Mouse (Mus musculus): ENCODE data around the gene Slc12a7. TPM values are rescaled to one million over a fixed set of nuclear protein-coding genes. Genes with fewer than 3 reads are reported as not detected.
A peak's percentile ranks its signal among the peaks of the same experiment; 100 is the strongest.
"Not testable (repeated sequence)": the region's sequence is repeated elsewhere in the genome, so short reads cannot be mapped to it uniquely, and the experiment has no call there.

Gene Slc12a7
- polyA plus RNA-seq, 1 experiment from 2014 or later, result 25.3 TPM

- Histone ChIP-seq H3K27ac (no peak overlapping the region), H3K9ac (no peak overlapping the region), H3K4me3 (replicated peaks) (no peak overlapping the region), H3K36me3 (no peaks in the 10 kb centered on the region), H3K27me3 (replicated peaks) (no peaks in the 10 kb centered on the region), H3K4me2 (replicated peaks) (no peak overlapping the region), H3K9me3 (no peaks in the 10 kb centered on the region), H3K4me1 (replicated peaks) (peaks cover under 1% of the 10 kb centered on the region; the same call in 1 of the 2 replicates)
- 36% methylated on average over 8 of the region's 8 CpGs for WGBS
- ATAC-seq, result peak; percentile 36; the same call in 1 of the 2 replicates
Measured at GRCm38 (mm10) chr13:73723081-73723668, 9.7 kb upstream of the Slc12a7 start.

DNA sequence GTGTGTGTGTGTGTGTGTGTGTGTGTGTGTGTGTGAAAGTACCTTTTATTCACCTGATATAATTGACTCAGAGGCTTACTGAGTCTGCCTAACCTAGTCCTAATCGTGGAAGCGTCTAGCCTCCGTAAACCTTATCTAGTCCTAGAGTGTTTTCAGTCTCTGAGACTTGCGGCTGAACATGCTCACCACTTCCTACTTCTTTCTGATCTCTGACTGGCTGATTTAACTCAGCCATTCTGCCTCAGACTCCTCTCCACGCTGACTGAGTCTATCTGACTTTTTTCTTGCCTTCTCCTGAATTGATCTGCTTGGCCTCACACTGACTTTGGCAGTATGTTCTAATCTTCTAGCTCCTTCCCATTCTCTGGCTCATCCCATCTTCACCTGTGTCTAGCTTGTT is 7.6 kb upstream of the Slc12a7 start:
- no peak overlapping the region for H3K4me2 ChIP-seq (replicated peaks)

DNA sequence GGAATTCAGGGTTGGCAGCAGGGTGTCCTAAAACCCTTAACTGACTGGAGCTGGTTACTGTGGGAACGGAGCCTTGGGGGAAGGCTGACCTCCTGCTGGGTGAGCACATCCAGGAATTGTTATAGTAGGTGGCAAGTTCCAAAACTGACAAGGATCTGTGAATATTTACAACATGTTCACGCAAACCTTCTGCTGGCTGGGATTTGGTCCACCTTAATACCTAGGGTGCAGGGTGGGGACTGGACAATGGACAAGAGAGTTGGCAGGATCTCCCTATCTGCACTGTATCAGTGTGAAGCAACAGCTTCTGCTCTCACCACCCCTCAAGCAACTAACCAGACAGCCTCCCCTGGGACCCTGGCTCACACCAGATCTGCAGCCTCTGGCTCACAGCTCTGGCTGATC is 5.3 kb upstream of the Slc12a7 start:
- H3K27ac ChIP-seq, result peak overlapping the region; percentile 13; the same call in 1 of the 2 replicates
- WGBS, result 48% methylated on average over 2 of the region's 2 CpGs
- no peak for ATAC-seq

More for the DNA sequence above, 7.6 kb upstream of the Slc12a7 start:
- Histone ChIP-seq H3K9ac (no peak overlapping the region), H3K27me3 (replicated peaks) (no peaks in the 10 kb centered on the region), H3K27ac (no peak overlapping the region), H3K4me1 (replicated peaks) (peaks cover 6% of the 10 kb centered on the region), H3K4me3 (replicated peaks) (no peak overlapping the region), H3K9me3 (no peaks in the 10 kb centered on the region), H3K36me3 (no peaks in the 10 kb centered on the region)
- 64% methylated on average over 5 of the region's 5 CpGs for WGBS
- ATAC-seq, result no peak

GRCm38 (mm10) chr13:73728633-73729032 is 4.3 kb upstream of the Slc12a7 start:
- Histone ChIP-seq H3K9me3 (no peaks in the 10 kb centered on the region), H3K4me3 (replicated peaks) (no peak overlapping the region), H3K4me2 (replicated peaks) (no peak overlapping the region), H3K4me1 (replicated peaks) (peaks cover 17% of the 10 kb centered on the region), H3K36me3 (no peaks in the 10 kb centered on the region), H3K27ac (no peak overlapping the region), H3K9ac (no peak overlapping the region), H3K27me3 (replicated peaks) (0 out of 2 replicates have a peak, but pooled peaks cover 4% of the 10 kb centered on the region)
- peak; percentile 47 for ATAC-seq

More for the DNA sequence above, 5.3 kb upstream of the Slc12a7 start:
- Histone ChIP-seq H3K36me3 (no peaks in the 10 kb centered on the region), H3K9ac (no peak overlapping the region), H3K4me1 (replicated peaks) (peaks cover 11% of the 10 kb centered on the region), H3K27me3 (replicated peaks) (no peaks in the 10 kb centered on the region), H3K4me2 (replicated peaks) (no peak overlapping the region), H3K9me3 (no peaks in the 10 kb centered on the region), H3K4me3 (replicated peaks) (no peak overlapping the region)

- no peak for ATAC-seq
- H3K36me3 ChIP-seq, result no peaks in the 10 kb centered on the region
- H3K27me3 ChIP-seq (replicated peaks), result 0 out of 2 replicates have a peak, but pooled peaks cover 8% of the 10 kb centered on the region
- H3K4me1 ChIP-seq (replicated peaks), result peaks cover 27% of the 10 kb centered on the region
- H3K9ac ChIP-seq, result no peak overlapping the region
- no peak overlapping the region for H3K4me2 ChIP-seq (replicated peaks)
- no peak overlapping the region for H3K27ac ChIP-seq
- H3K4me3 ChIP-seq (replicated peaks), result no peak overlapping the region
- H3K9me3 ChIP-seq, result no peaks in the 10 kb centered on the region
- 61% methylated on average over 1 of the region's 1 CpGs for WGBS
Measured at GRCm38 (mm10) chr13:73730913-73731312, 2.0 kb upstream of the Slc12a7 start.

DNA sequence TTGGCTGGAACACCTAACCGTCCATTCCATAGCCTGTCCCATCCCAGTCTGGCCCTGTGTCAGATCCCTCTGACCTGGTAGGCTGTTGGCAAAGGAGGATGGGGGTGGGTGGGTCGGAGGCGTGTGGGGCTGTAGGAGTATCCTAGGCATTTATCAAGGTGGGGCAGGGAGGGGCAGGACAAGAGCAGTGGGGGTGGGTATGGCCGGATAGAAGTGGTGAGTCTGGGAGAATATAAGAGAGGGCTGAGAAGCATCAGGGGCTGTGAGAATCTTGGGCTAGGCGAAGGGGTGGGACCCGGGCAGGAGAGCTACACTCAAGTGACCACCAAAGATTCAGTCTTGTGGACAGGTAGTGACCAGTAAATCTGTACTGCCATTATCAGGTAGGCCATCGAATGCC is 659 bp upstream of the Slc12a7 start:
- H3K9me3 ChIP-seq, result no peaks in the 10 kb centered on the region
- 0 out of 2 replicates have a peak, but pooled peaks cover 8% of the 10 kb centered on the region for H3K27me3 ChIP-seq (replicated peaks)
- no peak overlapping the region for H3K27ac ChIP-seq
- peaks cover 27% of the 10 kb centered on the region for H3K4me1 ChIP-seq (replicated peaks)
- no peaks in the 10 kb centered on the region for H3K36me3 ChIP-seq
- peak overlapping the region; percentile 82 for H3K4me2 ChIP-seq (replicated peaks)
- no peak overlapping the region for H3K9ac ChIP-seq
- no peak for ATAC-seq
- peak overlapping the region; percentile 38 for H3K4me3 ChIP-seq (replicated peaks)
- 58% methylated on average over 7 of the region's 7 CpGs for WGBS

DNA sequence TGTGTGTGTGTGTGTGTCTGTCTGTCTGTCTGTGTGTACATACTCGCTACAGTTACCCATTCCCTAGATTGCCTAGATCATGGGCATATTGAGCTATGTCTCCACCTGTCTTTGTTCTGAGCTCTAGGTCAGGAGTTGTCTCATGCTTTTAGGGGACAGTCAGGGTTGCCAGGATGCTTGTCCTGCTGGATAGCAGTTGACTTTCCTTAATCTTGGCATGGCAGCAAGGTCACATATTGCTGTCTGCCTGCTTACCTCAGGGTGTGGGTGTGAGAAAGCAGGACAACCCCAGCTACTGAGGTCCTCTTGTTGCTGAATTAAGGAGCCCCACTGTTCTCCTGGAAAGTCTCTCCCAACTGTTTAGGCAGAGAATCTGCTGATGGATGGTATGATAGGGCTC is 1.5 kb downstream of the Slc12a7 start:
- no peak overlapping the region for H3K4me2 ChIP-seq (replicated peaks)

GRCm38 (mm10) chr13:73735270-73735669 is 2.4 kb downstream of the Slc12a7 start:
- no peaks in the 10 kb centered on the region for H3K36me3 ChIP-seq
- no peak overlapping the region for H3K4me2 ChIP-seq (replicated peaks)
- no peak overlapping the region for H3K9ac ChIP-seq
- H3K27ac ChIP-seq, result no peak overlapping the region
- H3K4me1 ChIP-seq (replicated peaks), result peaks cover 21% of the 10 kb centered on the region
- WGBS, result 26% methylated on average over 8 of the region's 8 CpGs
- no peaks in the 10 kb centered on the region for H3K9me3 ChIP-seq
- ATAC-seq, result peak; percentile 77
- 0 out of 2 replicates have a peak, but pooled peaks cover 8% of the 10 kb centered on the region for H3K27me3 ChIP-seq (replicated peaks)
- H3K4me3 ChIP-seq (replicated peaks), result no peak overlapping the region

More for the DNA sequence above, 1.5 kb downstream of the Slc12a7 start:
- no peak overlapping the region for H3K9ac ChIP-seq
- 0 out of 2 replicates have a peak, but pooled peaks cover 8% of the 10 kb centered on the region for H3K27me3 ChIP-seq (replicated peaks)
- H3K4me3 ChIP-seq (replicated peaks), result no peak overlapping the region
- H3K36me3 ChIP-seq, result no peaks in the 10 kb centered on the region
- ATAC-seq, result no peak
- no peak overlapping the region for H3K27ac ChIP-seq
- peaks cover 21% of the 10 kb centered on the region for H3K4me1 ChIP-seq (replicated peaks)
- H3K9me3 ChIP-seq, result no peaks in the 10 kb centered on the region
- WGBS, result 91% methylated on average over 1 of the region's 1 CpGs

- Histone ChIP-seq H3K4me3 (replicated peaks) (no peak overlapping the region), H3K4me2 (replicated peaks) (no peak overlapping the region), H3K27ac (no peak overlapping the region), H3K36me3 (no peaks in the 10 kb centered on the region), H3K27me3 (replicated peaks) (0 out of 2 replicates have a peak, but pooled peaks cover 8% of the 10 kb centered on the region), H3K9ac (no peak overlapping the region), H3K4me1 (replicated peaks) (peaks cover 21% of the 10 kb centered on the region), H3K9me3 (no peaks in the 10 kb centered on the region)
- 80% methylated on average over 2 of the region's 2 CpGs for WGBS
- ATAC-seq, result no peak
Measured at GRCm38 (mm10) chr13:73735928-73736327, 3.0 kb downstream of the Slc12a7 start.

DNA sequence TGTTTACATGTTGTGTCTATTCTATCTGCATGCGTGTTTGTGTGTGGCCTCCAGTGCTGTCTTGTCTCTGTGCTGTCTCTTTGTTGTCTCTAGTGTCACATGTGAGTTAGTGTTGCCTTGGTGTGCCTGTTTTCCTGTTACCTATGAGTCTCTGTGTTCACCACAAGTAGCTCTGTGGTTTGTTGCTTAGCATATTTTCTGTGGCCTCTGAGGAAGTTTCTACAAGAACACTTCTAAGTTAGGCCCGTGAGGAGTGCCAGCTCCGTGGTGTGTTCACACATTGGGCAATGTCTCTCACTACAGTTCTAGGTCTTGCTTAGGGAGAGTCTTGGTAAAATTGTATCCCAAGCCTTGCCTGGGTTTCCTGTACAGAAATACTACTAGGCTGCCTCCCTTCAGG is 4.0 kb downstream of the Slc12a7 start:
- Histone ChIP-seq H3K4me3 (replicated peaks) (no peak overlapping the region), H3K9me3 (no peaks in the 10 kb centered on the region), H3K9ac (no peak overlapping the region), H3K36me3 (no peaks in the 10 kb centered on the region), H3K27me3 (replicated peaks) (0 out of 2 replicates have a peak, but pooled peaks cover 8% of the 10 kb centered on the region), H3K4me2 (replicated peaks) (no peak overlapping the region), H3K4me1 (replicated peaks) (peaks cover 21% of the 10 kb centered on the region), H3K27ac (no peak overlapping the region)
- WGBS, result 88% methylated on average over 3 of the region's 3 CpGs
- no peak for ATAC-seq

GRCm38 (mm10) chr13:73740399-73740944 is 7.6 kb downstream of the Slc12a7 start:
- not testable (repeated sequence) for H3K27ac ChIP-seq; H3K36me3 ChIP-seq; H3K9ac ChIP-seq; H3K4me2 ChIP-seq (replicated peaks); ATAC-seq; H3K27me3 ChIP-seq (replicated peaks); H3K4me3 ChIP-seq (replicated peaks); H3K9me3 ChIP-seq; H3K4me1 ChIP-seq (replicated peaks)
- 45% methylated on average over 2 of the region's 2 CpGs for WGBS

- Histone ChIP-seq H3K36me3 (no peaks in the 10 kb centered on the region), H3K4me1 (replicated peaks) (no peaks in the 10 kb centered on the region), H3K9ac (no peak overlapping the region), H3K27ac (no peak overlapping the region), H3K4me2 (replicated peaks) (no peak overlapping the region), H3K4me3 (replicated peaks) (no peak overlapping the region), H3K27me3 (replicated peaks) (0 out of 2 replicates have a peak, but pooled peaks cover 3% of the 10 kb centered on the region), H3K9me3 (no peaks in the 10 kb centered on the region)
- WGBS, result 71% methylated on average over 4 of the region's 4 CpGs
- ATAC-seq, result no peak
Measured at GRCm38 (mm10) chr13:73742944-73743343, 10.1 kb downstream of the Slc12a7 start.

DNA sequence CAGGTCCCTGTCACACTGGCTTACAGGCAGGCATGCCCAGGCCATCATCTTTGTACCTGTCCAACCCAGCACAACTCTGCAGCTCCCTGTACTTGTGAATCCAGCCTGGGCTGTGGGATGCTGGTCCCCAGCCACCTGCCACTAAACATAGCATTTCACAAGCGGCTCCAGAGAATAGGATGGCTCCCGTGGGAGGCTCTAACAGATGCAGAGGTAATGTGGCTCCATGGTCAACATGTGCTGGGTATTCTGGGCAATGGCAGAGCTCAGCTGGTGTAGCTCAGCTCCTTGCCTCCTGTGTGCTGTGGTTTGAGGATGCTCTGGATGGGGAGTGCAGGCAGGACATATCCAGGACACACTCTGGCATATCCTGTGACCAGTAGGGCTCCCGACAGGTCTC is 10.8 kb downstream of the Slc12a7 start:
- Histone ChIP-seq H3K4me3 (replicated peaks) (no peak overlapping the region), H3K27me3 (replicated peaks) (0 out of 2 replicates have a peak, but pooled peaks cover 3% of the 10 kb centered on the region), H3K27ac (no peak overlapping the region), H3K36me3 (no peaks in the 10 kb centered on the region), H3K4me2 (replicated peaks) (no peak overlapping the region), H3K9ac (no peak overlapping the region), H3K9me3 (no peaks in the 10 kb centered on the region), H3K4me1 (replicated peaks) (no peaks in the 10 kb centered on the region)
- no peak for ATAC-seq
- WGBS, result 74% methylated on average over 3 of the region's 3 CpGs
